Mouse (Mus musculus) spleen, adult 2 months (tissue): ENCODE results near the gene Maml2.

ENCODE experiments used
- CTCF ChIP-seq: fragments of 200-500 bp; IDR thresholded peaks from 2 replicates; pipeline ENCODE4 v1.5.1; 2011; ENCODE audit warnings: mild to moderate bottlenecking, inconsistent platforms; ENCODE audit not compliant: insufficient read depth, insufficient read length, insufficient replicate concordance; ENCODE audit errors: extremely low read depth
- POLR2A ChIP-seq: fragments of 200-500 bp; IDR thresholded peaks from 2 replicates; pipeline ENCODE4 v1.6.1; 2011; ENCODE audit warnings: low read depth, low read length, inconsistent platforms

GRCm38 (mm10) chr9:13607609-13608185 is 309.9 kb downstream of the Maml2 start:
- TF ChIP-seq CTCF (no peak), POLR2A (no peak)
